Mouse (Mus musculus): ENCODE measurements at regions not wholly inside any gene's neighbourhood (a gene's known extent, or its start where the extent isn't known, plus 50 kb on each side); places are given as distances from the start of the nearest gene placed in this dataset.
A peak's percentile ranks its signal among the peaks of the same experiment; 100 is the strongest.

- intact Hi-C loops (cut with DNase I) = no loop called here
- no peak for DNase-seq
Observed at GRCm38 (mm10) chr11:18585031-18585430, 433.8 kb downstream of the Meis1 start.

DNA sequence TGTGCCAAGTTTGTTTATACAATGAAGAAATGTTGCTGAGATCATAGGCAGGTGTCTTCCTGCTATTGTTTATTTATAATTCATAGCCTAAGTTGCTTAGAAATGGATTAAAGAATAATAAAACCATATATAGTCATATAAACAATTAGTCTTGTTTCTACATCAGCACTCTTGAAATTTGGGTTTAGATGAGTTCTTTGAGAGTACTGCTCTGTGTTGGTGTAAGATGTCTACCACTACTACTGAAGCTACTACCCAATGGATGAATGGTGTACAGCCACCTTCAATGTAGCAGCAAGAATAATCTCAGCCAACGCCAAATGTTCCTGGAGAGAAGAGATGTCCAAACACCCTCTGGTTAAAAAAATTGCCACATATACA, 436.0 kb downstream of the Meis1 start:
- no peak for DNase-seq
- intact Hi-C loops (cut with DNase I) = no loop called here

DNA sequence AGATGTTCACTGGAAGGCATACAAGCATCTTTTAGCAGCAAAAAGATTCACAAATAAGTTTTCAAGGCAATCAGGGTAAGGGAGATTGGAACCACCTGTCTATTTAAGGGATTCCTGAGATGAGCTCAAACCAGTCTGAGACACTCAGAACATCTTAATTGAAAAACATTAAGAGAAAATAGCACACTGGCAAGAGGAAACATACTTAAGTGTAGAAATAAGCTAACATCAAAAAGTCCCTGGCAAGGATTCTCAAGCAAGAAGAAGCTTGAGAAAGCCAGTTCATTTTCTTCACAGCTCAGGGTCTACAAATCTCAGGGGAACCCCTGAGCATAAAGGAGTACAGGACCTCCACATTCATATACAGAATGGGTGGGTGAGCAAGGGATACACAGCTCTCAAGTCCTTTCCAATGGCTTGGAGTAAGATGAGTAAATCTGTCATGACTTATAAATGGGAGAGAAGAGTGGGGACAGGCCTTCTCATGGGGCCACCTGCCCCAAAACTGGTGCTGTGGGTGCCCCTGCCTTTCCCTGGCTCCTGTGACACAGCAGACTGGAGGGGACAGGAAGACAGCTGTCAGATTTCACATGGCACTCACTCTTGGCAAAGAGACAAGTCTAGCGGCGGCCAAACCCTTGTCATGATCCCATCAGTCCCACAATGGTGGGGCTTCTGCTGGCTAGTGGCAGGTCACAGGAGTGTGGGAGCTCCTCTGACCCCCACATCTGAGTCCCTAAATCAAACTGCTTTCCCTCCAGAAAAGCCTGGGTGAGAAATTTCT, 436.6 kb downstream of the Meis1 start:
- intact Hi-C loops (cut with DNase I) = no loop called here

DNA sequence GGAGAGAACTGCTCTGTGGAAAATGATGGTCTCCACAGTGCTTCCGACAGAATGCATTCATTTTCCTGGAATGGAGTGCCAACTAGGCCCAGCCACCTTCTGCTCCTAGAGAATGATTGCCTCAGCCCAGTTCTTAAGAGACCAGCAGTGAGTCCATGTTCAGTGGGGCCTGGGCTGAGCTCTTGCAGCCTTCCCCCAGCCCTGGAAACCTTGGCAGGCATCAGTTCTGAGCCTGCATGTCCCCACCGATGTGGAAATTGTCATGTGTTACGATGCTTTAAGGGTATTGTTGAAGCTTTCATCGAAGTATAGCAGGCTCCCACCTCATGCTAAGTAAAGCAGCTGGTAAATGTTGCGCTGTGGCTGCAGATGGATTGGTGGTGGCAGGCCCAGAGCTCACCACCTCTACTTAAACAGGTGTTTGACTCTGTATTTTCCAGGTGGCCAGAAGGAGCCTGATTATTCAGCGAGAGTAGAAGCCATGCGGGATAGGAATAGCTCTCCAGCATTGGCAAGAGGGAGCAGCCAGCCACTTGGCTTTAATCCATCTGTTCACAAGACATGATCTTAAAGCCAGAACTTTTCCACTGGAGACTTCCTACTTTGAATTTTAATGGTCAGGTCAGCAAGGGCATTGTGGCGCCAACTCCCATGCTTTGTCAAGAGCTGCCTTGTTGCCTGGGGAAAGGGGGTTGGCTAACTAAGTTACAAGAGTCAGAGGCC, 437.5 kb downstream of the Meis1 start:
- DNase-seq = peak; percentile 19 to 50
- intact Hi-C loops (cut with DNase I) = no loop called here

More for the DNA sequence above, 436.6 kb downstream of the Meis1 start:
- DNase-seq = peak; percentile 39 to 59

DNA sequence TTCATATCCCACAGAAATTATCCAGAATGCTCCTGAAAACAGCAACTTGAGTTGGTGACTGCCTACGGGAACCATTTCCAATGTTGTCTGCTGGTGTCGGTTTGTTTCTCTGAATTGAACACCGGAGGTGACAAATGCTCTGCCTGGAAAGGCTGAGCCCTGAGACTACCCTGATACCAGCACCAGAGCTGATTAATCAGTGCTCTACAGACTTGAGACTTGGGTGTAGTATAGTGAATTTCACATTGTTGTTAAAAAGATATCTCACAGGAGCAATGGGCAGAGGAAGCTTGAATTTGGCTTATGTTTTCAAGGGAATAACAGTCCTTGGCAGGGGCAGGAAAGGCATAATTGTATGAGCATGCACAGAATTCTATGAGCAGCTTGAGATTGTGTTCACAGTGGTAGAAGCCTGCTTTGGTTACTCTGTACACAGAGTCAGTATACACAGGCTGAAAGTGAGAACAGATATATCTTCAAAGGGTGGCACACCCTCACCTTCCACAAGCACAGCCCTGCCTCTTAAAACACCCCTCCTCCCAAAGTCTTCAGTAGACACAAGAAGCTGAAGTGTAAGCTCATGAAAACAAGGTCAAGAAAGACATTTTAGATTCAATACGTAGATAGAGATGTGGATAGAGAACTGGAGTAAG, 447.1 kb downstream of the Meis1 start:
- DNase-seq = no peak
- intact Hi-C loops (cut with DNase I) = no loop called here

- no peak for DNase-seq
- intact Hi-C loops (cut with DNase I) = no loop called here
Observed at GRCm38 (mm10) chr11:18563011-18563410, 455.8 kb downstream of the Meis1 start.

DNA sequence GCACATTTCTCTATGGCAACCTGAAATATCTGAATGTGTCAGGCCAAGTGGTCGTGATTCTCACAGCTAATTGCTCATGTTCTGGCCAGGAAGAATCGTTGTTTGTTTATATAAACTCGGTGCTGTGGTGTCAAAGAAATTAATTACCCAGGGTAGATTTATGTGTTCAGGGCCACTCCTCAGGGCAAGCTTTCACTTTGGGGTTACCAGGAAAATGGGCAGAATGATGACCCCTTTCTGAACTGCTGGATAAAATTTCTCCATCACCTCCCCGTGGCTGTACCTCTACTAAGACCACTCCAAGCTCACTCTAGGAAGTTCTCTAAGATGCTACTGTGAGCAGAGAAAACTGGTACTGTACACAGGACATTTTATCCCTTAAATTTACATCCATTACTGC, 460.1 kb downstream of the Meis1 start:
- intact Hi-C loops (cut with DNase I) = no loop called here
- no peak for DNase-seq

GRCm38 (mm10) chr11:18535592-18535857, 483.3 kb downstream of the Meis1 start:
- intact Hi-C loops (cut with DNase I) = no loop called here
- no peak for DNase-seq

DNA sequence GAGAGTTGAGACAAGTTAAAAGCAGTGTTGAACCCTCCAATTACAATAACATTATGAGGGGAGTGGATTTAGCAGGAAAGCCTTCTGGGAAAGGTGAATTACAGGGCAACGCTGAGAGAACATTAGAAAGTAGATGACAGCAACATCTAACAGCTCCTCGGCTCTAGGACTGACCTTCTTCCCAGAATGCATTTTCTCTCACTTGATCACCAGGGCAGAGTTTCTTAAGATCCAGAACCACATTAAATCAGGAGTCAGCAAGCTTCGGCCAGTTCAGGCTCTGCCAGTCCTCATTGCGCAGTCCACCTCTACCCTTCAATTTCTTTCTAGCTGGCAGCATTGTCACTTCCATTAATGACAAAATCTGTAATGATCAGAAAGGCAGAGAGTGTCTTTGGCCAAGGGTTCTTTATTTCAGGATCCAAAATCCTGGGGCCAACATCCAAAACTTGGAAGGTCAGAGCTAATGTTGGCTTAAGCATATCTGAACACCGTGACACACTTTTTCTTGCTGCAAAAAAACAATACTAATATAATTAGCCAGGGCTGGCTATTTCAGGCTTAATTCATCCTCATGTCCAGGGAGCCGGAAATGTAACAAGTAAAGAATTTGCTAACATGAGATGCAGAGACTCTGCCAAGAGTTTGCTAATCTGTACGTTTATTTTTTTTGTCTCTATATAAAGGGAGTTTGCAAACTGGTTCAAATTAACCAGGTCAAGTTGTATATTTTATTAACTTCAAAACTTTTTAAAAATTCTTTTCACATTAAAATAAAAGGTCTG, 483.8 kb downstream of the Meis1 start:
- intact Hi-C loops (cut with DNase I) = no loop called here
- no peak for DNase-seq

GRCm38 (mm10) chr11:18531264-18532110, 487.3 kb downstream of the Meis1 start:
- intact Hi-C loops (cut with DNase I) = no loop called here
- peak; percentile 21 to 38 for DNase-seq

DNA sequence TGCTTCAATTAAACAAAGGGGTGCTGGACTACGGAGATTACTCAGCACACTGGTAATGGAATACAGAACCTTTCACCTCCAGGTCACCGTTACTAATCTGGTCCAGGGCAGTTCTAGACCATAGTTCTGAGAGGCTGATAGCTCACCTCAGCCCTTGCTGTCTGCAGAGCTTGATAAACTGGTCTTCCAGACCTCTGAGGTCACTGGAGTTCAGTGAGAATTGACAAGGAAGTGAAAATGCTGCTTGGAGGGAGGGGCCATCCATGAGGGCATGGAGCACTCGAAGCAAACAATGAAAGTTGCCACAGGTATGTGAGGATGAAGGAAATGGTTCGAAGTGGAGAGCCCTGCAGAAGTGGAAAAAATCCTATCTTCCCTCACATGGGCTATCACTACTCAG, 490.2 kb downstream of the Meis1 start:
- intact Hi-C loops (cut with DNase I) = no loop called here
- DNase-seq = no peak

GRCm38 (mm10) chr11:18495108-18495757, 523.6 kb downstream of the Meis1 start:
- DNase-seq = no peak
- intact Hi-C loops (cut with DNase I) = no loop called here

- intact Hi-C loops (cut with DNase I) = no loop called here
- DNase-seq = no peak
Observed at GRCm38 (mm10) chr11:18493981-18494380, 524.8 kb downstream of the Meis1 start.

GRCm38 (mm10) chr11:18493086-18493485, 525.7 kb downstream of the Meis1 start:
- intact Hi-C loops (cut with DNase I) = no loop called here
- peak in 1 of 2 experiments; percentile 4 for DNase-seq

DNA sequence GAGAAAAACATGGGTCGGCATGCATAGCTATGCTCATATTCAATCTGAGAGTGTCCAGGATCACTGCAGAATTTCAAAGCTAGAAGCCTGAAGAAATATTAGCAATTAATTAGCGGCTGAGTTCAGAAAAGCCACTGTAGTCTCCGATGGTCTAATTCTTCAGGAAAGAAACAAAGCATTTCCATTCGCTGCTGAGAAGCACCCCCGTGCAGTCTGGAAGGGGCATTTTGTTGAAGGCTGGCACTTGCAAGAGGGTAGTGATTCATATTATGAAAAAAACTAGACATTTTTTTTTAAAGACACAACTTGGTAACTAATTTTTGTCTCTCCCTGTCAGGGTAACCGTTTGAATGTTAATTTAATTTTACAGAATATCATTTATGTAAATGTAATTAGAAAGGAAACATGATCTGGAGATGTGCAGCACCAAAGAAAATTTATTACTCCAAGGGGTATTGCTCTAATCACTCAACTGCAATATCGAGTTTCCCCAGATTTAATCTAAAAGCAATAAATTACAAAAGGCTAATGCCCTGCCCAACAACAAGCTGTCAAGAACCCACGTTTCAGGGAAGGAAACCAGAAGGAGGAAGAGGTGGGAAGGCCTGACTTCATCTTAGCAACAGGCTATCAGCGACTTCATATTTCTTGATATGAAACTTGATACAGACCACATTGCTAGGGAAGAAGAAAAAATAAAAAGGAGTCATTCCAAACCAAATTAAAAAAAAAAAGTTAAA, 529.1 kb downstream of the Meis1 start:
- intact Hi-C loops (cut with DNase I) = no loop called here
- no peak for DNase-seq

DNA sequence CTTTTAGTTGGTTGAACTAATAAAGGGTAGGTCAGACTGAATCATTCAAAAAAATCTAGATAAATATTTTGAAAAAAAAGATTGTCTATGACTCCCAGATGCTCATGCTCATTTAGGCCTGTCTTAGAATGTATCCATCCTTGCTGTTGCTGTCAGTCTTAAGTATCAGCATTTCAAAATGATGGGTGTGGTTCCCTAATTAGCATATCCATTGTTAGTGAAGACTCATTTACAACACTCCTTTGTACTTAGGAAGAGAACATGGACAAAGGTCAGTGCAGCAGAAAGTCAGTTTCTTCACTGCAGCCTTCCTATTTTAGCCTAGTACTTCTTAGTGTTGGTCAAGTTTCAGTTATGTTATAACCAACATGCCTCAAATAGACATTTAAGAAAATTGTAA, 525.2 kb upstream of the Etaa1 start:
- intact Hi-C loops (cut with DNase I) = no loop called here
- no peak for DNase-seq

- intact Hi-C loops (cut with DNase I) = no loop called here
- DNase-seq = no peak
Observed at GRCm38 (mm10) chr11:18451271-18451670, 497.6 kb upstream of the Etaa1 start.

GRCm38 (mm10) chr11:18448879-18449278, 495.2 kb upstream of the Etaa1 start:
- no peak for DNase-seq
- intact Hi-C loops (cut with DNase I) = no loop called here

DNA sequence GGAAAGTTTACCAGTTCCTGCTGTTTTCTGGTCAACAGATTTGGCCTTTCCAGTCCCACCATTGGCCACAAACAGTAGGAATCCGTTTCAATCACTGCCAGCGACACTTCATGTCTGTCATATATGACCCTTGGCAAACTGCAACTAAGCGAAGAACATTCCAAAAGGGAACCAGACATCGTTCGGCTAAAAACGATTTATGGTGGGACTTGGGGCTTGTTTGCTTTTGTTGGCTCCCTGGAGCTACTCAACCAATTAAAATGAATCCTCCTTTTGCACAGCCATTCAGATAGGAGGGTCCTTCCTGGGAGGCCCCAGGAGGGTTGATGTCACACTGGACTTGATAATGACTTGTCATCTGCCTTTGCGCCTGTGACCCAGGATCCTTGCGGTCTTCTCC, 490.9 kb upstream of the Etaa1 start:
- DNase-seq = no peak
- intact Hi-C loops (cut with DNase I) = no loop called here
